Mouse (Mus musculus): ENCODE measurements at regions not wholly inside any gene's neighbourhood (a gene's known extent, or its start where the extent isn't known, plus 50 kb on each side); places are given as distances from the start of the nearest gene placed in this dataset.

DNA sequence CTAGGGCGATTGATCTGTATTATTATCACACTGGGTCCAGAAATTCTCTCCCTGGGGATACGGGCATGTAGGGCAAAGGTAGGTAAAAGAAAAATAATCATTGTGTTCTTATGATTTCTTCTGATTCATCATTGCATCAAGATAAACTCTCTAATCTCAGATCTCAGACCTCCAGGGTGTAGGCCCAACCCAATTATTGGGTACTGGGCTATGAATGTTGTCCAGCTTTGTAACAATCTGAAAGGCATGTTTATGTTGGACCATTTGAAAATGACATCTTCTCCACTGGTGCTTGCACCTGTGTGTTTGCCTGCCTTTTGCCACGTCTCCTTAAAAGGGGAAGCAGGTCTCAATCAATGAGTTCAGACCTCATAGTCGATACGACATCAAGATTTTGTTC, 95.4 kb upstream of the Egr2 start:
- no peak for DNase-seq

- DNase-seq: no peak
These were observed 94.0 kb upstream of the Egr2 start for GRCm38 (mm10) chr10:67441243-67441642.

DNA sequence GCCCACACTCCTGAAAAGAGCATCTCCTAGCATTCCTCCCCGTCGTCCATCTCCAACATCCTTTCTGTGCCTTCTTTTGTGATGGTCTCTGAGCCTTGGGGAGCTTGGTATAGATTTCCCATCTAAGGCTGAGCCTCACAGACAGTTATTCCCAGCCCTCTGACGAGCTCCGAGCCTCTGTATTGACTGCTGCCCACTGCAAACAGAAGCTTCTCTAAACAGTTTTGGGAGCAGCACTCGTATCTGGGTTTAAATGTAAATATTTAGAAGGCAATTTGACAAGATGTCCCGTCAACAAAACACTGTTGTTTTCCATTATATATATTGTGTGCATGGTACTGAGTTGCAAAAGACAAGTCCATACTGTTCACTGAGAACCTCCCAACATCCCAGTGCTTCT, 86.4 kb upstream of the Egr2 start:
- DNase-seq: no peak

- DNase-seq: peak; percentile 63
These were observed 81.1 kb upstream of the Egr2 start for GRCm38 (mm10) chr10:67454149-67454548.

DNA sequence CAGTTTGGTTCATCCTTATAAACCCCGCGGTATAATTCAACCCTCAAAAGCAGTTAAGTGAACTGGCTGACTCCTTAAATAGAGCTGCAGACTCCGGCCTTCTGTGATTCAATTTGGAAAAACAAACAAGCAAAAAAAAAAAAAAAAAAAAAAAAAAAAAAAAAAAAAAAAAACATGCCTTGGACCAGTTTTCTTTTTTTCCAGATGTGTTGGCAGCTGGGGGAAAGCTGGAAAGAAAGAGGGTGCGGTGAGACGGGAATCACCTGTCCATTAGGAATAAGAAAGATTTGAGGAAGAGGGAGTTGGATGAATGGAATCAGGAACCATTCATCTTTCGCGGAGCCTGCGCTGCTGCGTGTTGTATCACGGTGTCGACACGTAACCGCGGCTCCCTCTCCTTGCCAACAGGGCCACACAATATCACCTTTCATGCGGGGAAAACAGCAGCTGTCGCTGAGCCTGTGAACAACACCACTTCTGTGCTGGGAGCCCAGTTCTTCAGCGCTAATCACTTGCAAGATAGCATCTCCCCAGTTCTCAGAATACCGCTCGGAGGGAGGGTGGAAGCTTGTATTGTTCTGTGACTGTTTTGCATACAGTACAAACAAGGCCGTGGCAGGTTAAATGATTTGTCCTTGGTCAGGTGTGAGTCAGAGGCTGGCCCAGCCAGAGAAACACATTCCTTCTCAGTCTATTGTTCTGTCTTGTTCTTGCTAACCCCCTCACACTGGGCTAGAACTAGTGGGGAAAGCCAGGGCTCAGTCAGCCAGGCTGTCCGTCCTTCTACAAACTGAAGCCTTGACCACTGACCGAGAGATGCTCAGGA, 76.6 kb upstream of the Egr2 start:
- no peak for DNase-seq

DNA sequence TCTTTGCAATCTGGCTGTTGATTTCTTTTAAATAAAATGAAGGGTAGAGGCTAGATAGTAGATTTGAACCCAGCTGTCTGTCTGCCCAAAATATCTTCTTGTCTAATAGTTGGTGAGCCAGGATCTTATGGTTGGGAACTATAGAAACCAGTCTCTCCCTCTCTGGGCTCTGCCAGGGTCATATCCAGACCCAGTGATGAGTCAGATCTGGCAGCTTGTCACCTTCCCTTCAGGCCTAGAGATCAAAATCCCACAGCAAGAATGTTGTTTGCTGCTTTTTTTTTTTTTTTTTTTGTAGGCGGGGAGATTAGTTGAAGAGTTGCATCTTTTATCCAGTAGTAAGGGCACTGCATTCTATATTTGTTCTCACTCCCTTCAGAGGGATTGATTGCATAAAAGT, 74.0 kb upstream of the Egr2 start:
- no peak for DNase-seq

DNA sequence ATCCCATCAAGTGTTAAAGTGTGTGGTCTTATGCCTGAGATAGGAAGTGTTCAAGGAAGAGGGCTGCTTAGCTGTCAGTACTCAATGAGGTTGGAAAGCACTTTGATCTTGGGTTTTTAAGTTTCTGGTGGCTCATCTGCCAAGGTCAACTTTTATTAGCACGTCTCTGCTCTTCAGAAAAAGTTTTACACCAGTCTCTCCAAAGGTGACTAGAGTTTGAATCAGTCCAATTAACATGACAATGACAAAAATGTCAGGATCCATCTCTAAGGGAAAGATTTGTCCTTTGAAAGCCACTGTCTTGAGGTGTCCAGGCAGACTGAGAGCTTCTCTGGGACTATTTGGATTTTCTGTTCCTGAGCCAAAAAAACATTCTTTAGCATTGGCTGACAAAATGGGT, 73.4 kb upstream of the Egr2 start:
- no peak for DNase-seq

- DNase-seq: no peak
These were observed 66.6 kb upstream of the Egr2 start for GRCm38 (mm10) chr10:67468724-67469123.

- no peak for DNase-seq
These were observed 62.3 kb upstream of the Egr2 start for GRCm38 (mm10) chr10:67473016-67473415.

- peak; percentile 7 for DNase-seq
These were observed 60.9 kb upstream of the Egr2 start for GRCm38 (mm10) chr10:67474336-67474735.

GRCm38 (mm10) chr10:67482268-67482667, 53.0 kb upstream of the Egr2 start:
- DNase-seq: no peak

DNA sequence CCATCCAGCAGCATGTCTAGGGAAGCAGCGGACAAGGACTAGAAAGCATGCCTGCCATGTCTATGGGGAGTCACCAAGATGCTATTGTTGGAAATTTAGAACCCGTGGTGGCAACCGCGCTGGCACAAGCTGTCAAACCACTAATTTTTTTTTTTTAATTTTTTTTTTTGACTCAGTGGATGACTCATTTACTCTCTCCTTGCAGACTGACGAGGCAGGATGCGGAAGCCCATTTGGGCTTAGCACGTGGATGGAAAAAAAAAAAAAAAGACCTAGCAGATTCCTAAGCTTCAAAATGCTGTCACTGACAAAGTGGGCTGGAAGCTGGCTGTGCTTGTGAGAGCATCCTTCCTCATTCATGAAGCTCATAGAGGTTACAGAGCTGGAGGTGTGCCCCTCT, 51.9 kb upstream of the Egr2 start:
- DNase-seq: no peak

DNA sequence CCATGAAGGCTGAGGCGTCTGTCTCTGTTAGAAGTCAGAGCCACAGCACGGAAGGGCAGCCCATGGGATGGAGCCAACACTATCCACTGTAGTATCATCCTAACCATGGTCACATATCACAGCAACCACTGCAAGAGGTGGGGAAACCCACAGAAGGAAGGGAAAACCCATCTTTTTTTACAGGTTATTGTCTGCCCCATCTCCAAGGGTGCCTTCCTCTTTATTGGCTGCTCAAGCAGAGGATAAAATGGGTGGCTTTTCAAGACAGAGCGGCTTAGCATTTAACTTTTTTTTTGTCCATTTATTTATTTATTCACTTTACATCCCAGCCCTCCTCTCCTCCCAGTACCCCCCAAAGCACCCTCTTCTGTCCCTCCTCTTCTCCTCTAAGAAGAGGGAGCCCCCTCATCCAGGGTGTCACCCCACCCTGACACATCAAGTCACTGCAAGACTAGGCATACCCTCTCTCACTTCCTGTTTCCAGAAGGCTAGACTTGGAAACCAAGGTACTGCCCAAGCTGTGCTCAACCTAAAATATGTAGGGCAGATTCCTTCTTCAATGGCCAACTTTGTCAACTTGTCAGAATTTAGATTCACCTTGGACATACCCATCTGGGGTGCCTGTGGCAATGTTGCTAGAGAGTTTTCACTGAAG, 51.1 kb upstream of the Egr2 start:
- no peak for DNase-seq

Data from kidney, adult 18-20 months (tissue).